Mouse (Mus musculus): ENCODE measurements around the gene Tab2.

Gene Tab2

DNA sequence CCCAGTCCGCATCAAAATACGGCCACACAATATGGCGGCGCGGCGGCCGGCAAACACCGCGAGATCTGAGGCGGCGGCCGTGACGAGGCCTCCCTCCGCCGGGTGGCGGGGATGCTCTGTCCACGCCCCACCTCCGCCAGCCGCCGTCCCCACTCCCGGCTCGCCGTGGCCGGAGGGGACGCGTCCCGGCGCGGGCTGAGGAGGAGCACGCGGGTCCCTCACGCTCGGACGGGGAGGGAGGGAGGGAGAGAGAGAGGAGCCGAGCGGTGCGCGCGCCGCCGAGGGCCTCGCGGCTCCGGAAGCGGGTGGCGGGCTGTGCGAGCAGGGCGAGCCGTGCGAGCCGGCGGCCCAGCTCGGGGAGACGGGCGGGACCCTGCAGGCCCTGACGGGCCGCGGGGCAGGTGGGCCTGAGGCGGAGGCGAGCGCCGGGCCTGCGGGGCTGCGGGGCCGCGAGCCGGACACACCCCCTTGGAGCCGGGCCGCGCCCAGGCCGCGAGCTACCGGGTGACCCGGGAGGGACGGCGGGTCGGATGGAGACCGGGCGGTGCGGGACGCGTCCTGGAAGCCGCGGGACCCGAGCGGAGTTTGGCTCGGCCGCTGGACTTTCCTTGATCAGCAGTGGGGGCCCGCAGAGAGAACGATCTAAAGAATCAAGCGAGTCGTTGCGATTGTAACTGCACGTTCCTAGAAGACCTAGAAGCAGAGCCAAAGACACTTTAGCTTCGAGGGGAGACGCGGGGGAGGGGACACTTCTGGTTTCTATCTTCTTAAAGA lies at the start of gene Tab2:
Tab2 (minus strand) TSS at position 3 of the 774 bp plus-strand sequence.
- in situ Hi-C loops (cut with MboI), result no loop called here

DNA sequence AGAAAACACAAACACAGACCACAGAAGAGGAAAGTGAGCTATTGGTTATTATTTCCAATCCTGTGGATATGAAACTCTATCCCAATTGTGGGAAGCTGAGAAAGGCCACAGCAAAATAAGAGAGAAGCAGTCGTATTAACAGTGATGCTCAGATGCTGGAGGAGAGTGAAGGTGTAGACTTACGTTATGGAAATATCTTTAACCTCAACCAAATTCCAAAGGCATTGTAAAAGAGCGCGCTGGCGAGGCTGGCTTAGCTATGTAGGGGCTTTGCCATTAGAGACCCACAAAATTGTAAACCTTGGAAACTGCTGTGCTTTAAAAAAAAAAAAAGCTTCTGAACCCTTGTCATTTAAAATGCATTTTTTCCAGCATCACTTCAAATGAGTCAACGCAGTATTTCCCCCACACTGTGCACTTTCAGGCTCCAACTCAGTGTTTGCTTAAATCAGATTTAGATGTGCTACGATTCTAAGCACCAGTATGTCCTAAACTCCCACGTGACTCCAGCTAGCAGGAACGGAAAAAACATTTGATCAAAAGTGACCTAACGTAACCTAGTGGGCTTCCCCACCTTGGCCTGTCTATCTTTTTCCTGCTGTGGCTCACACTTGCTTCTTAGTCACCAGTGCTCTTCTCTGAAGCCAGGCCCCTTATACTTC lies 36.4 kb upstream of the Tab2 start:
- in situ Hi-C loops (cut with MboI), result no loop called here

GRCm38 (mm10) chr10:7991596-7991995 lies 35.6 kb upstream of the Tab2 start:
- in situ Hi-C loops (cut with MboI), result no loop called here

DNA sequence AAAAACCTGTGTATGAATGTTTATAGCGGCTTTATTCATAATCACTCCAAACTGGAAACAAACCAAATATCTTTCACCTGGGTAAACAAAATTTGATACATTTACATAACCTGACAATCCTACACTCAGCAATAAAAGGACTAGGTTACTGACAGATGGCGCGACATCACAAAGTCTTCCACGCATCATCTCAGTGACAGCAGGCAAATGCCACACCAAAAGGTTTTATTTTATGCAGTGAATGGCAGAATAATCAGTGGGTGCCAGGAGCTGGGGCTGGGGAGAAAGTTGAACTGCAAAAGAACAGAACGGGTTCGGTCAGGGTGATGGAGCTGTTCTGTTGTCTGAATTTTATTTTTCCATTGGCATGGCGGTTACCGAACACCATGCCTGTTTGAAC lies 31.5 kb upstream of the Tab2 start:
- in situ Hi-C loops (cut with MboI), result no loop called here

- in situ Hi-C loops (cut with MboI), result no loop called here
Observed at GRCm38 (mm10) chr10:7976462-7976861, 20.4 kb upstream of the Tab2 start.

- in situ Hi-C loops (cut with MboI), result no loop called here
Observed at GRCm38 (mm10) chr10:7968747-7969280, 12.8 kb upstream of the Tab2 start.

DNA sequence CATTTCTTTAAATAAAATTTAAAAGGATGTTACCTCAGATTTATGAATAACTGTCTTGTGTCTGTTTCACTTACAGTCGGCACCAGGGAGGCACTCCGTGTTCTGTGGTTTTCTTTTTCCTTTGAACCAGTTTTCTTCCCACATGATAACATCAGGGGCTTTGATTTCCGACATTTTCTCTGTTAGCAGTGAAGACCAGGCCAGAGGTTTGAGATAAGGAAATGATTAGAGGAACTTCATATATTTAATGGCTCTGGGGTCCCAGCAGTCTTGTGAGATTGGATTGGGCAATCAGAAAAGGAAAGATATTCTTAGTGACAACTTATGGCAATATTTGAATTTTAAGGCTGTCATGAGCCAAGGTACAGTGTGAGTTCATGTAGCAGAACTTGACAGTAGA lies 11.1 kb upstream of the Tab2 start:
- in situ Hi-C loops (cut with MboI), result no loop called here

DNA sequence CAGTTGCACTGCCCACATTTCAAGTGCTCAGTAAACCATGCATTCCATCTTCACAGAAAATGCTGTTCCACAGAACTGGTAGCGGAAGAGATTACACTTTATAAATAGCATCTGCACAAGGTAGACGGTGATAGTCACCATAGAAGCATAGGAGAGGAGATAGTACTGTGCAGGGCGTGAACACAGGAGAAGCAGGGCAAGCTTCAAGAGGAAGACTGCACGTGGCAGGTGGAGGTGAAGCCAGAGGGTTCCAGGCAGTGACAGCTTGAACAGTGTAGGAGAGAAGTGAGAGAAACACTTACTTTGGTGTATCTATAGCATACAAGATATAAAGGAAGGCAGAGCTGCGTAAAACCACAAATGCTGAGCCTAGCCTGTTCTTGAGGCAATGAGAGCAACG lies 3.0 kb upstream of the Tab2 start:
- in situ Hi-C loops (cut with MboI), result no loop called here

GRCm38 (mm10) chr10:7955634-7956121 lies 352 bp downstream of the Tab2 start:
- in situ Hi-C loops (cut with MboI), result no loop called here

DNA sequence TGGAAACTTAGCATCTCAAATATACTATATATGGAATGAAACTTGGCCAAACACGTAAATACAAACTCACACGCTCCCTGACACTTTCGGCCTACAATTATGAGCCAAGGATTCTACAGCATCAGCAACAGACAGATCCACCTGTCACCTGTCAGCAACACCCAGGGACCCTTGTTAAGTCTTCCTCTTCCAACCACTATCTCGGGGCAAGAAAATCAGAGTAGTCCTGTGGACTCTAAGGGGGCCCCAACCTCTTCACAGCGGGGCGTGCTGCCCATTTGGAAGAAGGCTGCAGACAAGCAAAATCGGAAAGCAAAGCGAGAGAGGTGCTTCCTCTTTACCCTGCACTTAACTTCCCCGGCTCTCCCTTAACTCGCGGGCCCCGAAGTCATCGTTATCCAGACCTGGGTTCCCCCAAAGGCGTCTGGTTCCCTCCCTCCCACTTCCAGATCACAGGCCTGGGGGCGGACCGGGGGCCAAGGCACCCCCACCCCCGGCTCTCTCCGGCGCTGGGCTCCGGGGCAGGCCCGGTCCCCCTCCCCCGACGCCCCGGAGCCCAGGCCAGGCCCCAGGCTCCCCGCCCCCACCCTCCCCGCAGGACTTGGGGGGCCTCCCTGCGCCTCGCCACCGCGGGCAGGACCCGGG lies 919 bp downstream of the Tab2 start:
- in situ Hi-C loops (cut with MboI), result no loop called here

GRCm38 (mm10) chr10:7954627-7954988 lies 1.4 kb downstream of the Tab2 start:
- in situ Hi-C loops (cut with MboI), result no loop called here

GRCm38 (mm10) chr10:7943006-7943405 lies 13.0 kb downstream of the Tab2 start:
- in situ Hi-C loops (cut with MboI), result no loop called here

- in situ Hi-C loops (cut with MboI), result no loop called here
Observed at GRCm38 (mm10) chr10:7936556-7937192, 19.4 kb downstream of the Tab2 start.

- in situ Hi-C loops (cut with MboI), result no loop called here
Observed at GRCm38 (mm10) chr10:7932958-7933357, 23.1 kb downstream of the Tab2 start.

DNA sequence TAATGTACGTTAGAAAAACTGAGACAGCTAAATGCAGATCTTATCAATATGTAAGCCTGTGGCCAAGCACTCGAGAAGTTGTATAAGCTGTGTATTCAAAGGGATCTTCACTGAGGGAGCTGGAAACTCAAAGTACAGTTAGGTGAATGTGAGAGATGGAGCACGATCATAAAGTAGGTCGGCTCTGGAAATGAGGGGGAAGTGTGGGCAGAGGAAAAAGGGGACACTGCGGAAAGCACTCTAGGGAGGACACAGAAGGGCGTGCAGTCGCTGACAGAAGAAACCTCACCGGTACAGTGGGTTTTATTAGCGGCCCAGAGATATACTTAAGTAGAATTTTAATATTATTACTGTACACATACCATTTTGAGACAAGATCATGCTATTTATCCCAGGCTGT lies 27.0 kb downstream of the Tab2 start:
- in situ Hi-C loops (cut with MboI), result no loop called here

DNA sequence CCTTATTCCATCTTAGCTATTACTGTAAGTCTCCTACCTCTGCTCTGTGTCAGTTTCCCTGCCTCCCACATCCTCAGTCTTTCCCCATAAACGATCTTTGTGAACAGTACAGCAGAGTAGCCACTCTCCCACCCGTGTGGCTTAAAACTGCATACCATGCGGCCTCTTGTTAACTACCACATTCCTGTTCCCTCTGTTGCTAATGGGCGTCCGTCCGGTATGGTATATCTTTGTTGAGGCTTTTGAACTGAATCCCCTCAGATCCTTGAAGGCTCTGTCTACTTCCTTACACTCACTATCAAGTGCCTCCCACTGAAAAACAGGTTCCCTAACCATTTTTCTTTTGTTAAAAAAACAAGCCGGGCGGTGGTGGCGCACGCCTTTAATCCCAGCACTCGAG lies 30.5 kb downstream of the Tab2 start:
- in situ Hi-C loops (cut with MboI), result no loop called here

DNA sequence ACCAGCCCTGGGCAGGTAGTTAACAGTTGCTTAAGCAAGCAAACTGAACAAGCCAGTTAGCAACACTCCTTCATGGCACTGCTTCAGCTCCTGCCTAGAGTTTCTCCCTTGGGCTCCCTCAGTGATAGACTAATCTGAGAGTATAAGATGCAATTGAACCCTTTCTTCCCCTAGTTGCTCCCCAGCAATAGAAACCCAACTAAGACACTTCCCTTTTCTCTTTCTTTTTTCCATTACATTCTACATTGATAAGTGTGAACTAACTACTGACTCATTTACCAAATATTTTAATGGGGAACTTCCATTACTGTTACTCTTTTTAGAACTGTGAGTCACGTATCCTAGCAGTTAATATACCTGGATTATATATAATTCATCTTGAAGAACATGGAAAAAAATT lies 32.6 kb downstream of the Tab2 start:
- in situ Hi-C loops (cut with MboI), result no loop called here

DNA sequence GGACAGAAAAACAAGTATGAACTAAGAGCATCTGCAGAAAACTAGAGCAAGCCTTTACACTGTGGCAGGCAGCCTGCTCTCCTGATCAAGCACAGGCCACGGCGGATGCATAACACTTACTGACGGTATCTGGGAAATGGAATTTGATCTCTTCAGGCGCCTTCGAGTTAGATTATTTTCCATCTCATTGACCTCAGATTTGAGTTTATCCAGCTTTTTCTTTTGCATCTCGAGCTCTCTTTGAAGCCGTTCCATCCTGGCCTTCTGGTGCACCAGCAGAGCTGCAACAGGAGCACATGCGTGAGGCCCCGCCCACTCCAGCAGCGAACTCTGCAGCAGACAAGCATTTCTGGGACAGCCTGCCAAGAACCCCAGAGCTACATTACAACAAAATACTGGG lies 44.8 kb downstream of the Tab2 start:
- in situ Hi-C loops (cut with MboI), result no loop called here

DNA sequence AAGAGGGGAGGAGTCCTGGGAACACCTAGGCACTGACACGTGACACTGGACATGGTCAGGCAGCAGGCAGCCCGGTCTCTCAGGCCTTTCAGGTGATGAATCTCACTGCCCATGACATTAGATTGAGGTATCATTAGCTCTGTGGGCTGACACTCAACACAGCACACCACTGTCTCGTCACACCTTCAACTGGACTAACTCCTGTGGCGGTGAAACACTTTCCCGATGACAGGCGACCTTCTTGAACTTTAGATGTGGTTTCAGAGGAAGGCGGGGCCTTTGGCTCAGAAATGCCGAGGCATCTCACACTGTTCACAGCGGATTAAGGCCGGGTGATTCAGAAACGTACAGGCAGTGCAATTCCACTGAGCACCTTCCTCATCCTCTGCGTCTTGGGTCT lies 48.9 kb downstream of the Tab2 start:
- in situ Hi-C loops (cut with MboI), result no loop called here

DNA sequence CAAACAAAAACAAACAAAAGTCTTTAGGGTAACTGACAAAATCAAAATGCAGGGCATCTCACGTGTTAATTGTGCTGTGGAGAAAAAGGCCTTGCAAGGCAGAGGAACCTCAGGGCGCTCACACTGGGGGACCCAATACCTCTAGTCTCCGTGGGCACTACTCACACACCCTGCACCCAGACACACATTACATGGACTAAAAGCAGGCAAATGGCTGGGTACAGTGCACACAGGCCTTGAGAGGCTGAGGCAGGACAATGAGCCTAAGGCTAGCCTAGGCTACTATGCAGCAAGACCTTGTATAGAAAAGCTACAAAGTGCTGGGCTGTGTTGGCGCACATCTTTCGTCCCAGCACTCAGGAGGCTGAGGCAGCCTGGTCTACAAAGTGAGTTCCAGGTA lies 51.9 kb downstream of the Tab2 start:
- in situ Hi-C loops (cut with MboI), result no loop called here

DNA sequence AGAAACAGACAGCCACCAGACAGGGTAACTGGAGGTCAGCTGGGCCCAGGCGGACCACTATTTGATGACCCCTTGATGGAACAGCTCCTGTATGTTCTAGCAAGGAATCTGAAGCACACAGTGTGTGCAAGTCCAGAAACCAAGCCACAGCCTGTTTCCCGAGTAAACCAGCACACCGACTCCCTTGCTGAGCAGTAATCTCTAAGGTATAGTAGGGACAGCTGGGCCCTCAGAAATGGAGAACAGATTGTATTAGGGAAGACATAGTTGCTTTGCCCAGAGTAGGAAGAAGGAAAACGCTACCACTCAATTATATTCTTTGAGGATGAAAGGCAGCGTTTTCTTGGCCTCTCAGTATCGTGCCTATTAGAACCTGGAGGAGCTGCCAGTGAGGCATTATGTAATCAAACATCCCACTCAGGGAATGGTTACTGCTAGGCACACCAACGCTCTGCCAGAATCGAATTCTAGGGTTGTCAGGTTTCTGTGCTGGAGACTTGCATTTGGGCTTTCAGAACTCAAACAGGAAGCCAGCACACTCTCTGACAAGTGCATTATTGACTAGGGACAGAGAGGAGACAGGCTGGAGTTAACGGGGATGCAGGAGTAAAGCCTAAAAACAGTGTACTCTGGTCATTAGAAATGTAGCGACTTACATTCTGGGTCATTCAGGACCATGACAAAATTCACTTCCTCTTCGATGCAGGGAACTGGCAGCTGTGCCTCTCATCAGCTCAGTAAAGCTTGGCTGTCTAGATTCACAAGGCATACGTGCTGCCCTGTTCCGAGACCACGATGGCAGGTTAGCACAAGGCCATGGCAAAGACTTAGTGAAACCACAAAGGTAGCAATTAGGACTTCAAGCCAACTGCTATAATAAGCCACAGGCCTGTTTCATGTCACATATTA lies 55.1 kb downstream of the Tab2 start:
- in situ Hi-C loops (cut with MboI), result no loop called here
